Mouse (Mus musculus) lung, postnatal 0 days (tissue): ENCODE measurements around the gene M6pr. TPM values are rescaled to one million over a fixed set of nuclear protein-coding genes. Genes with fewer than 3 reads are reported as not detected.

Source experiments
- ATAC-seq: fragments of 200-750 bp; cut with Nextera tagmentation; 2 replicates; pipeline ENCODE4 v1.8.0; 2017; ENCODE audit warnings: moderate library complexity
- DNase-seq: peaks from one replicate; pipeline ENCODE4 v3.0.0-alpha.2; 2016; ENCODE audit warnings: low spot score
- H3K27ac ChIP-seq: fragments of 300-500 bp; sonication (generic); 2 replicates; pipeline ENCODE4 v1.5.1; 2014; ENCODE audit warnings: antibody characterized with exemption, mild to moderate bottlenecking, low read length, mixed read lengths
- H3K27me3 ChIP-seq: fragments of 300-500 bp; sonication (generic); replicated peaks from 2 replicates; pipeline ENCODE4 v1.6.1; 2014; ENCODE audit warnings: low read length, mixed read lengths; ENCODE audit not compliant: insufficient read depth
- H3K36me3 ChIP-seq: fragments of 300-500 bp; sonication (generic); 2 replicates; pipeline ENCODE4 v1.6.1; 2014; ENCODE audit warnings: low read length, mixed read lengths; ENCODE audit not compliant: insufficient read depth
- H3K4me1 ChIP-seq: fragments of 300-500 bp; sonication (generic); 2 replicates; pipeline ENCODE4 v1.6.1; 2014; ENCODE audit warnings: antibody characterized with exemption, low read depth, low read length, mixed read lengths; ENCODE audit not compliant: insufficient read depth
- H3K4me2 ChIP-seq: fragments of 300-500 bp; sonication (generic); replicated peaks from 2 replicates; pipeline ENCODE4 v1.6.1; 2014; ENCODE audit warnings: low read depth, mild to moderate bottlenecking, low read length, moderate library complexity, mixed read lengths
- H3K4me3 ChIP-seq: fragments of 300-500 bp; sonication (generic); 2 replicates; pipeline ENCODE4 v1.5.1; 2014; ENCODE audit warnings: low read depth, low read length
- H3K9ac ChIP-seq: fragments of 300-500 bp; sonication (generic); replicated peaks from 2 replicates; pipeline ENCODE4 v1.6.1; 2014; ENCODE audit warnings: low read depth, mild to moderate bottlenecking
- H3K9me3 ChIP-seq: fragments of 300-500 bp; sonication (generic); 2 replicates; pipeline ENCODE4 v1.6.1; 2016; ENCODE audit warnings: low read length, mixed read lengths
- CTCF ChIP-seq: IDR thresholded peaks from 2 replicates; pipeline ENCODE4 v1.5.1; 2016; ENCODE audit warnings: antibody characterized with exemption, mild to moderate bottlenecking
- EP300 ChIP-seq: IDR thresholded peaks from 2 replicates; pipeline ENCODE4 v1.6.1; 2016; ENCODE audit warnings: antibody characterized with exemption, mild to moderate bottlenecking, control low read depth
- WGBS: fragments of 180-500 bp; shearing (Covaris S2); extraction: QIAGEN DNeasy Blood & Tissue Kit; methylation state at CpG from one replicate; pipeline ENCODE4 v1.1.7; 2014; 5-methylcytosine and 5-hydroxymethylcytosine counted together
- polyA plus RNA-seq: library from polyadenylated mRNA; unstranded; fragments of >200 nt; fragmentation: Nextera tagmentation; extraction: Ambion mirVana; gene quantifications from 2 replicates; pipeline ENCODE4 v1.2.1, GENCODE M21; 2015

Gene M6pr
- polyA plus RNA-seq, 1 experiment from 2014 or later, result 114 TPM

- Histone ChIP-seq H3K27ac (no peak overlapping the region), H3K9ac (no peak overlapping the region), H3K27me3 (no peaks in the 10 kb centered on the region), H3K9me3 (no peaks in the 10 kb centered on the region), H3K4me3 (no peak overlapping the region), H3K4me1 (no peaks in the 10 kb centered on the region), H3K36me3 (no peaks in the 10 kb centered on the region), H3K4me2 (no peak overlapping the region)
- DNase-seq, result no peak
- TF ChIP-seq EP300, result no peak
- 0 out of 2 replicates have a peak, but pooled peaks have one; percentile 24 for TF ChIP-seq CTCF
- 50% methylated on average over 9 of the region's 9 CpGs for WGBS
- ATAC-seq, result no peak
These were observed 13.3 kb upstream of the M6pr start for GRCm38 (mm10) chr6:122295242-122295641.

- H3K9me3 ChIP-seq, result no peaks in the 10 kb centered on the region
- ATAC-seq, result no peak
- no peaks in the 10 kb centered on the region for H3K27me3 ChIP-seq
- no peak overlapping the region for H3K9ac ChIP-seq
- 26% methylated on average over 3 of the region's 3 CpGs for WGBS
- no peaks in the 10 kb centered on the region for H3K36me3 ChIP-seq
- peak overlapping the region; percentile 44 for H3K4me3 ChIP-seq
- peak overlapping the region; percentile 63 for H3K4me2 ChIP-seq
- H3K4me1 ChIP-seq, result no peaks in the 10 kb centered on the region
- no peak for DNase-seq
- no peak for TF ChIP-seq CTCF
- TF ChIP-seq EP300, result no peak
- no peak overlapping the region for H3K27ac ChIP-seq
These were observed 11.6 kb upstream of the M6pr start for GRCm38 (mm10) chr6:122296918-122297278.

- H3K4me1 ChIP-seq, result no peaks in the 10 kb centered on the region
- no peaks in the 10 kb centered on the region for H3K36me3 ChIP-seq
- ATAC-seq (no peak; the same call in 1 of the 2 replicates), DNase-seq (peak; percentile 22)
- TF ChIP-seq EP300, result no peak
- no peak for TF ChIP-seq CTCF
- peak overlapping the region; percentile 8; the same call in 1 of the 2 replicates for H3K9ac ChIP-seq
- no peaks in the 10 kb centered on the region for H3K27me3 ChIP-seq
- H3K4me3 ChIP-seq, result peak overlapping the region; percentile 44
- H3K27ac ChIP-seq, result no peak overlapping the region
- peak overlapping the region; percentile 63 for H3K4me2 ChIP-seq
- no peaks in the 10 kb centered on the region for H3K9me3 ChIP-seq
- WGBS, result 5% methylated on average over 25 of the region's 25 CpGs
These were observed 11.0 kb upstream of the M6pr start for GRCm38 (mm10) chr6:122297279-122298222.

- no peaks in the 10 kb centered on the region for H3K36me3 ChIP-seq
- no peak overlapping the region for H3K4me3 ChIP-seq
- no peak overlapping the region for H3K4me2 ChIP-seq
- DNase-seq (no peak), ATAC-seq (no peak)
- no peak overlapping the region for H3K9ac ChIP-seq
- no peaks in the 10 kb centered on the region for H3K27me3 ChIP-seq
- TF ChIP-seq EP300 (no peak), CTCF (no peak)
- no peaks in the 10 kb centered on the region for H3K9me3 ChIP-seq
- H3K27ac ChIP-seq, result no peak overlapping the region
- no peaks in the 10 kb centered on the region for H3K4me1 ChIP-seq
- 45% methylated on average over 4 of the region's 4 CpGs for WGBS
These were observed 10.3 kb upstream of the M6pr start for GRCm38 (mm10) chr6:122298223-122298609.

- 22% methylated on average over 3 of the region's 3 CpGs for WGBS
- Histone ChIP-seq H3K27ac (no peak overlapping the region), H3K9me3 (no peaks in the 10 kb centered on the region), H3K27me3 (no peaks in the 10 kb centered on the region), H3K36me3 (no peaks in the 10 kb centered on the region), H3K4me1 (no peaks in the 10 kb centered on the region), H3K4me3 (no peak overlapping the region), H3K4me2 (no peak overlapping the region), H3K9ac (no peak overlapping the region)
- TF ChIP-seq EP300, result no peak
- no peak for TF ChIP-seq CTCF
- DNase-seq, result no peak
- no peak for ATAC-seq
These were observed 8.8 kb upstream of the M6pr start for GRCm38 (mm10) chr6:122299621-122300133.

- no peak for TF ChIP-seq EP300
- TF ChIP-seq CTCF, result no peak
- Histone ChIP-seq H3K9ac (no peak overlapping the region), H3K27me3 (no peaks in the 10 kb centered on the region), H3K36me3 (no peaks in the 10 kb centered on the region), H3K4me1 (no peaks in the 10 kb centered on the region), H3K9me3 (no peaks in the 10 kb centered on the region), H3K4me2 (no peak overlapping the region), H3K4me3 (no peak overlapping the region), H3K27ac (no peak overlapping the region)
- no peak for ATAC-seq
- no peak for DNase-seq
- WGBS, result 75% methylated on average over 1 of the region's 1 CpGs
These were observed 6.4 kb upstream of the M6pr start for GRCm38 (mm10) chr6:122302121-122302520.
